Mouse (Mus musculus): ENCODE measurements around the gene Clec12a. TPM values are rescaled to one million over a fixed set of nuclear protein-coding genes. Genes with fewer than 3 reads are reported as not detected.

The Clec12a gene
- total RNA-seq, 2 experiments from 2014 or later: 1.1 TPM

DNA sequence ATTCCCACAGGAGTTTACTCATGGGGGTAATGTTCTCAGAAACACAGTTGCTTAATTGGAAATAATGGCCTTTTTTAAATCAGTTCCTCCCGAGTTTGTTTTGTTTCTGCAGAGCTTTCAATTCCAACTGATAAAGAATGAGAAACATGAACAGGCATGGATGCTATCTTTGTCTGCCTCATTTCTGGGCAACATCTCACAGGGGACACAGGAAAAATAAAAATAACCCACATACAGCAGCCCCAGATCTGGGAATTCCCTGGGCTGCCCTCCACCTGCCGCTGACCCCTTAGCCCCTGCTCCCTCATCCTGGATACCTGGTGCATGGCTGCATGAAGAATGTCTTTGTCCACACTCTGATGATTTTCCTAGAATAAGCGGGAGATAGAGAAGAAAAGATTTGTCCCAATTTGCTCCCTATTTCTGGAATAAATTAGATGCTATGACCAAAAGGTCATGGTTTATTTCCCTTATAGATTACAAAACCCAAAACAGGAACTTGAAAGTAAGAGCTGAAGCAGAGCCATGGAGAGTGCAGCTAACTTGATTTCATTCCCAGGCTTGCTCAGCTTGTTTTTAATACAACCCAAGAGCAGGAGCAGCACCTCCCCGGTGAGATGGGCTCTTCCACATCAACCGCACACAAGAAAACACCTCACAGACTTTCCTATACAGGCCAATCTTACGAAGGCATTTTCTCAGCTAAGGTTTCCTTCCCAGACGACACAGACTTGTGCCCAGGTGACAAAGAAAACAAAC is 27.1 kb downstream of the Clec12a start:
- intact Hi-C loops (cut with DNase I): loop anchor here (5.0 kb wide), 1 partner anchor 277 kb away; no protein-coding TSS in a partner anchor
- DNase-seq: no peak

GRCm38 (mm10) chr6:129374937-129375471 is 32.5 kb downstream of the Clec12a start:
- DNase-seq: no peak
- intact Hi-C loops (cut with DNase I): no loop called here

GRCm38 (mm10) chr6:129380454-129380853 is 38.0 kb downstream of the Clec12a start:
- no peak for DNase-seq
- intact Hi-C loops (cut with DNase I): no loop called here

- intact Hi-C loops (cut with DNase I): no loop called here
- no peak for DNase-seq
Measured at GRCm38 (mm10) chr6:129381736-129382135, 39.2 kb downstream of the Clec12a start.

DNA sequence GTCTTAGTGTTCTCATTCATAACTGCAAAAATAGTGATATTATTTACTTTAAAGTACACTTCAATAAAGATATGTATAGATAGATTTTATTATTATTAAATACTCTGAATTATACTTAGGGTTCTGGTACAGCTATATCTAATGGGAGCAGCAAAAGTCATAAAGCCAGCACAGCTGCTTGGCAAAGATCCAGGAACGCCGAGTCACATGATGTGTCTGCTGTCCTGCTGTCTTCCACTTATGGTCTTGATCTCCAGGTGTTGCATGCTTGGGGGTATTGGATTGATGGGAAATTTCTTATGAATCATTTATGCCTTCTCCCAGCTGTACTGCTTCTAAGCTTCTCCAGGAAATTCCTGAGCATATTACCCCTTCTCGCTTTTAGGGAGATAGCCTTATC is 41.0 kb downstream of the Clec12a start:
- no peak for DNase-seq
- intact Hi-C loops (cut with DNase I): no loop called here

GRCm38 (mm10) chr6:129385000-129385399 is 42.5 kb downstream of the Clec12a start:
- intact Hi-C loops (cut with DNase I): no loop called here
- no peak for DNase-seq

- intact Hi-C loops (cut with DNase I): no loop called here
Measured at GRCm38 (mm10) chr6:129385774-129386173, 43.3 kb downstream of the Clec12a start, which contains the start of gene Clec12b. Clec12b (minus strand) TSS chr6:129385874.

DNA sequence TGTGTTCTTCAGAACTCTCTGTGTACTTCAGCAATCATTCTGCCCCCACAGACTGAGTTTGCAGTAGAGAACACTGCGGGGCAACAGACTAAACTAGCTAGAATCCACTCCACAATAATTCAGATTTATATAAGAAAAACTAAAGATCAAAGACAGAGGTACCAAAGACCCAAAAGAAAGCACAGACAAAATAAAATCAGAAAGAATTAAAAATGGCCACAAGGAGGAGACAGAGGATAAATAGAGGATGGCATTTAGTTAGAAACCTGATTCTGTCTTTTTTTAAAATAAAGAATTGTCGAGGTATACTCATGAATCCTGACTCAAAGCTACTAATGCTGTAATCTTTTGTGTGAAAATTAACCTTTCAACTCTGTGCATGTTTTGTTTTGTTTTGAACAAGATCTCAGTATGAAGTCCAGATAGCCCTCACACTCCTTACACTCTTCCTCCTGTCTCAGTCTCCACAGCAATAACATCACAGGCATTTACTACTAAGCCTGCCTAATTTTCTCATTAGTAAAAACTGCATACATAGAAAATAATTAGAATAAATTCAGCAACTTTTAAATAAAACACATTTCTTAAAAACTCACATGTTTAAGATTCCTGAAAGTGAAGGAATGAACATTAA is 50.7 kb downstream of the Clec12a start:
- DNase-seq: no peak
- intact Hi-C loops (cut with DNase I): loop anchor here (1.0 kb wide), 3 partner anchors 83 to 166 kb away; no protein-coding TSS in a partner anchor

More at GRCm38 (mm10) chr6:129385774-129386173, 43.3 kb downstream of the Clec12a start, which contains the start of gene Clec12b:
- DNase-seq: no peak

- no peak for DNase-seq
- intact Hi-C loops (cut with DNase I): loop anchor here (1.0 kb wide), 3 partner anchors 83 to 166 kb away; no protein-coding TSS in a partner anchor
Measured at GRCm38 (mm10) chr6:129393732-129394131, 51.2 kb downstream of the Clec12a start.

GRCm38 (mm10) chr6:129396997-129397396 is 54.5 kb downstream of the Clec12a start, which contains the start of gene Clec1b:
Clec1b (plus strand) TSS chr6:129397297.
- intact Hi-C loops (cut with DNase I): no loop called here
- no peak for DNase-seq

- intact Hi-C loops (cut with DNase I): no loop called here
- DNase-seq: peak; percentile 25 to 41
Measured at GRCm38 (mm10) chr6:129399945-129400344, 57.5 kb downstream of the Clec12a start.

GRCm38 (mm10) chr6:129402404-129402803 is 59.9 kb downstream of the Clec12a start:
- intact Hi-C loops (cut with DNase I): no loop called here
- no peak for DNase-seq

DNA sequence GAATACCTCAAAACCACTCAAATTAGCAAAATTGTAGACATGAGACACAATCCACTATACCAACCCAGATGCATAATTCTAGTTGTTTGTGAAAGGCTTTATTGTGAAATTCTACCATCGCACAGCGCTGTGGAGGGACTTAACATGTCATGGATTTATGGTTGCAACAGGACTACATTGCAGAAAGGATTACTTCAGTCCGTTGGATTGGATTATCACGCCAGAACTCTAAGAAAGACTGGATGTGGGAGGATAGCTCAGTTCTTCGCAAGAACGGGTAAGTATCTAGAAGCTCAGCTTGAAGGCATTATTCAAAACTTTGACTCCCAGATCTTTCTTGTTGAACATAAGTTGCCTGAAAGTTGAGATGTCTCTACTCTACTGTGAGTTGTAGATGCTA is 60.9 kb downstream of the Clec12a start:
- intact Hi-C loops (cut with DNase I): no loop called here
- no peak for DNase-seq

DNA sequence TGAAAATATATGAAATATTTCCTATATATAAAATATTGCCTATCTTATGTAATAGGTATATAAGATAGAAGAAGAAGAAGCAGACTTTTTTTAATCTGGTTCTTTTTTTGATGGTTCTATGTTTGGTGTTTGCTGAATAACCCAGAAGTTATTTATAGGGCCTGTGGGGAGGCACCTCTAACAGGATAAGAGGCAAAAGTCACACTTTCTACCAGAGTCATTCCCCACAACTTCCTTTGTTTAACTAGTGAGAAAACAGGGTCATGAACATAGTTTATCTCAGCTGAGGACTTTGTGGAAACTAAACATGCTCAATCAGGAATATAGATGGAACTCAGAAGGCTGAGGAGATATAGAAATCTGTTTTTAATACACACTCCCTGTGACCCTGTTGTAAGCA is 63.5 kb downstream of the Clec12a start:
- intact Hi-C loops (cut with DNase I): no loop called here
- no peak for DNase-seq

DNA sequence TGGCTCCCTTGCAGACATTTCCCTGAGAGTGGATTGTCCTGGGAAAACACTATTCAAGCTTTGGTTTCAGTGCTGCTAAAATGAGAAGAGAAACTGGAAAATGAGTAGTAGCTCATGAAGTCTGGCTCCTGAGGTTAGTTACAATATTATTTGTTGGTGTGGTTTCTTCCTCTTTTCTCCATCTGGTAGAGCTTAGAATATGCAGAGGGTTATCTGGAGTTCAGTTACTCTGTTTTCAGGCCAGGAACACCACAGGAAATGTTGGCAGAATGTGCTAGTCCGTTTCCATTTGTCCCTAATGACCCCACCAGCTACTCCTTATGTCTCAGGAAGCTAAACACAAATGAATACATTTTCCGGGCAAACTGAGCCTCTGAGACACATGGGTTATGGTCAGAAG is 64.8 kb downstream of the Clec12a start:
- DNase-seq: peak in 1 of 2 experiments; percentile 18
- intact Hi-C loops (cut with DNase I): no loop called here

- intact Hi-C loops (cut with DNase I): no loop called here
- DNase-seq: no peak
Measured at GRCm38 (mm10) chr6:129408562-129408961, 66.1 kb downstream of the Clec12a start, which contains the start of gene Clec9a. Clec9a (plus strand) TSS chr6:129408862.

- DNase-seq: no peak
- intact Hi-C loops (cut with DNase I): no loop called here
Measured at GRCm38 (mm10) chr6:129414177-129414576, 71.7 kb downstream of the Clec12a start.

All from heart, postnatal 36 days (tissue).